Mouse (Mus musculus): ENCODE results near the gene Wipf3. TPM values are rescaled to one million over a fixed set of nuclear protein-coding genes. Genes with fewer than 3 reads are reported as not detected.

Wipf3 gene
- polyA plus RNA-seq (2014; fragmentation: Illumina TruSeq; extraction: RNeasy Lipid Tissue Mini Kit (QIAGEN cat#74804); ENCODE audit: low read depth, low replicate concordance) = 47.8 TPM

DNA sequence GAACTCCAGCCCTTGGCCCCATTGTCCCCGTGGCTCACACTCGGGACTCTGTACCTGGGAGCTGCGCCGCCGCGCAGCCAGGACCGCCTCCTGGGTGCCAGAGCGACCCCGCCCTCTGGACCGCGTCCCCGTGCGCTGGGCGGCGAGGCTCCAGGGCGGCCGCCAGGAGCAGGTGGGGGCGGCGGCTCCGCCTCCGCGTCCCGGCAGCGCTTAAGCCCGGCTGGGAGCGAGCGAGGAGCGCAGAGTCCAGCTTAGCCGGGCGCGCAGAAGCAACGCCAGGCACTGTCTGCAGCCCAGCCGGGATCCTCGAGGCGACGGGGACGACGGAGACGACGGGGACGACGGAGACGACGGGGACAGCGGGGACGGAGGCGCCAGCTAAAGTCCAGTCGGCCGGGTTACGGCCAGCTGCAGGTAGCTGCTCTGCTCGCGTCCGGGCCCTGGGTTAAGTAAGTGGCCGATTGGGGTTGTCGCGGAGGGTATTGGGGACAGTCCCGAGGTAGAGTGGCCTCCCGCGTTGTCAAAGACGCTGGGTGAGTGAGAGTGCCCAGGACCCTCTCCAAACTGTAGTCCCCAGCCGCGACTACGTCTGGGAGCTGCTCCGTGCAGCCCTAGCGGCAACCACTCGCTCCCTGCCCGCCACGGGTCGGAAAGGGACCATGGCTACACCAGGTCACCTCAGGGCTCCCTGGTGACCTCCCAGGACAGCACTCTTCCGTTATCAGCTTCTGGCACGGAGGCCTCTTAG lies at the start of gene Wipf3:
Wipf3 (plus strand) TSS at position 157 of the 748 bp plus-strand sequence.

Other genes starting within 250 kb of the Wipf3 start
- gene Prr15, start 103.8 kb upstream of the Wipf3 start, polyA plus RNA-seq (2014; fragmentation: Illumina TruSeq; extraction: RNeasy Lipid Tissue Mini Kit (QIAGEN cat#74804); ENCODE audit: low read depth, low replicate concordance) = 16.8 TPM
- 6.5 TPM for gene Scrn1, start 136.9 kb downstream of the Wipf3 start, polyA plus RNA-seq (2014; fragmentation: Illumina TruSeq; extraction: RNeasy Lipid Tissue Mini Kit (QIAGEN cat#74804); ENCODE audit: low read depth, low replicate concordance)
- 12.6 TPM for gene Plekha8, start 165.5 kb downstream of the Wipf3 start, polyA plus RNA-seq (2014; fragmentation: Illumina TruSeq; extraction: RNeasy Lipid Tissue Mini Kit (QIAGEN cat#74804); ENCODE audit: low read depth, low replicate concordance)
- gene Fkbp14, start 167.7 kb downstream of the Wipf3 start, polyA plus RNA-seq (2014; fragmentation: Illumina TruSeq; extraction: RNeasy Lipid Tissue Mini Kit (QIAGEN cat#74804); ENCODE audit: low read depth, low replicate concordance) = 18.7 TPM